In the genomic region with DNA sequence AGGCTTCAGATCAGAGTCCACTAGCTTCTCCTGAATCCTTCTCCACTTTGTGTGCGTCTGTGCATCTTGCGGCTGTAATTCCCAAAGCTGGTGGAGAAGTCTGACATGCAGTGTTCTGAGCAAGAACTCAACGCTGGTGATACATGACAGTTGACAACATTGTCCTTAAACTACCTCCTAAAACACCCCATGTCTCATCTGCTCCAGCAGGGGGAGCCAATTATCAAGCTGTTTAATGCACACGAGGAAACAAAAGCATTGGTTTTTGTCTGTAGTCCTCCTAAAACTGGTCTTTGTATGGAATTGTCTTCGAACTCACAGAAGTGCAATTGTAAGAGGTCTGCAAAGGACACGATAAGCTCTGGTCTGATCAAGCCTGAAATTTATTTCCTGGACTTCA, we compare ENCODE assay signal across 8 mouse cellular contexts. TPM values are rescaled to one million over a fixed set of nuclear protein-coding genes. Genes with fewer than 3 reads are reported as not detected.
A peak's percentile ranks its signal among the peaks of the same experiment; 100 is the strongest.
DNase-seq lines count a peak whose midpoint lies in the region; ATAC-seq and TF ChIP-seq lines count a peak whose summit lies in the region.

No protein-coding gene starts in this region.

- H3K4me2 ChIP-seq in limb, embryonic 14.5 days (replicated peaks; ENCODE audit: low read depth, low read length, severe bottlenecking), result no peak overlapping the region

- H3K36me3 ChIP-seq in limb, embryonic 14.5 days (ENCODE audit: control insufficient read depth, insufficient read depth, low read length), result no peaks in the 10 kb centered on the region

- TF ChIP-seq POLR2A in limb, embryonic 14.5 days (IDR thresholded peaks at IDR 0.05; ENCODE audit: borderline replicate concordance, extremely low read depth, insufficient read depth, insufficient read length), result no peak

- no peaks in the 10 kb centered on the region for H3K27me3 ChIP-seq in limb, embryonic 14.5 days (ENCODE audit: control insufficient read depth, insufficient read depth, low read length)

- ATAC-seq in cerebellum, adult (ENCODE audit: insufficient number of reproducible peaks, low FRiP score, low TSS enrichment), result peak; percentile 66; the same call in 1 of the 2 replicates
- no peak for ATAC-seq in limb, embryonic 14.5 days (ENCODE audit: low FRiP score, low read depth)

- DNase-seq in cerebellum, adult 9-11 months, result no peak
- DNase-seq in CD4-positive helper T cell, adult 2 months (ENCODE audit: low read depth, low spot score), result peak; percentile 67
- peak; percentile 81 for DNase-seq in brain, adult 2 months (ENCODE audit: low read depth, low spot score)
- DNase-seq in frontal cortex, postnatal 14 days (ENCODE audit: low spot score in 2 of 2), result peak; percentile 20 to 55
- DNase-seq in induced T-regulatory cell, adult 2 months (ENCODE audit: low read depth), result peak; percentile 84
- DNase-seq in limb, embryonic 14.5 days (ENCODE audit: low spot score), result peak; percentile 60
- DNase-seq in retina, postnatal 7 days (ENCODE audit: low read depth, low spot score), result peak; percentile 40

- no peak overlapping the region for H3K4me3 ChIP-seq in limb, embryonic 14.5 days (replicated peaks; ENCODE audit: low read length)

- WGBS in limb, embryonic 14.5 days, result 49% methylated on average over 6 of the region's 6 CpGs

- no peak overlapping the region for H3K9ac ChIP-seq in limb, embryonic 14.5 days (ENCODE audit: low read depth, low read length, severe bottlenecking)

- H3K4me1 ChIP-seq in limb, embryonic 14.5 days (ENCODE audit: control insufficient read depth, insufficient read depth, low read length), result no peaks in the 10 kb centered on the region

- no peaks in the 10 kb centered on the region for H3K9me3 ChIP-seq in limb, embryonic 14.5 days (ENCODE audit: control insufficient read depth, low read length)

- H3K27ac ChIP-seq in limb, embryonic 14.5 days (replicated peaks; ENCODE audit: low read depth, low read length), result no peak overlapping the region

RNA-seq across cellular contexts. Expression of gene Lmod3, which starts 1.6 kb away (rescaled TPM):
- polyA plus RNA-seq in limb, embryonic 14.5 days (2012; rRNA removed), result 6.6 and 11.9 TPM in 2 replicates
- polyA plus RNA-seq in limb, embryonic 14.5 days (2014; fragmentation: Nextera tagmentation; extraction: Ambion mirVana), result 9.4 and 12.2 TPM in 2 replicates

RNA-seq across cellular contexts. Expression of gene Arl6ip5, which starts 40.5 kb away (rescaled TPM):
- polyA plus RNA-seq in limb, embryonic 14.5 days (2012; rRNA removed), result 79.8 and 81.3 TPM in 2 replicates
- polyA plus RNA-seq in limb, embryonic 14.5 days (2014; fragmentation: Nextera tagmentation; extraction: Ambion mirVana), result 48.6 and 49.1 TPM in 2 replicates

RNA-seq across cellular contexts. Expression of gene Uba3, which starts 45.5 kb away (rescaled TPM):
- polyA plus RNA-seq in limb, embryonic 14.5 days (2012; rRNA removed), result 70.4 and 81.1 TPM in 2 replicates
- 76.2 and 77.6 TPM in 2 replicates for polyA plus RNA-seq in limb, embryonic 14.5 days (2014; fragmentation: Nextera tagmentation; extraction: Ambion mirVana)
